Mouse (Mus musculus) 416B (cell line): Measurements from ENCODE around the gene Kbtbd13.
A peak's percentile ranks its signal among the peaks of the same experiment; 100 is the strongest.

Experiments
- DNase-seq: peaks from one replicate; pipeline ENCODE4 v3.0.0; 2011; ENCODE audit warnings: low read depth

Gene Kbtbd13

GRCm38 (mm10) chr9:65393606-65394005 lies 2.2 kb upstream of the Kbtbd13 start:
- DNase-seq = no peak

- peak; percentile 75 for DNase-seq
Observed at GRCm38 (mm10) chr9:65392638-65393364, 1.3 kb upstream of the Kbtbd13 start.

GRCm38 (mm10) chr9:65390752-65391612 lies 470 bp downstream of the Kbtbd13 start:
- DNase-seq = no peak

- DNase-seq = peak; percentile 18
Observed at GRCm38 (mm10) chr9:65386373-65387140, 4.9 kb downstream of the Kbtbd13 start.

- DNase-seq = no peak
Observed at GRCm38 (mm10) chr9:65384276-65384675, 7.2 kb downstream of the Kbtbd13 start.

GRCm38 (mm10) chr9:65382751-65383097 lies 8.7 kb downstream of the Kbtbd13 start:
- DNase-seq = no peak

GRCm38 (mm10) chr9:65382031-65382750 lies 9.3 kb downstream of the Kbtbd13 start:
- no peak for DNase-seq

GRCm38 (mm10) chr9:65381017-65381590 lies 10.3 kb downstream of the Kbtbd13 start:
- DNase-seq = no peak

- DNase-seq = no peak
Observed at GRCm38 (mm10) chr9:65375163-65375934, 16.1 kb downstream of the Kbtbd13 start.

GRCm38 (mm10) chr9:65374468-65375162 lies 16.8 kb downstream of the Kbtbd13 start:
- DNase-seq = no peak

- peak; percentile 57 for DNase-seq
Observed at GRCm38 (mm10) chr9:65372449-65372848, 19.0 kb downstream of the Kbtbd13 start.

- no peak for DNase-seq
Observed at GRCm38 (mm10) chr9:65371756-65372155, 19.7 kb downstream of the Kbtbd13 start.

- no peak for DNase-seq
Observed at GRCm38 (mm10) chr9:65365721-65366120, 25.7 kb downstream of the Kbtbd13 start.

GRCm38 (mm10) chr9:65363684-65364083 lies 27.8 kb downstream of the Kbtbd13 start:
- DNase-seq = no peak

GRCm38 (mm10) chr9:65360641-65361448 lies 30.6 kb downstream of the Kbtbd13 start, which contains the start of gene Ubap1l:
Gene Ubap1l (plus strand): TSS chr9:65361041.
- DNase-seq = no peak

GRCm38 (mm10) chr9:65358956-65359480 lies 32.4 kb downstream of the Kbtbd13 start:
- DNase-seq = no peak

- DNase-seq = no peak
Observed at GRCm38 (mm10) chr9:65356971-65357370, 34.5 kb downstream of the Kbtbd13 start.

- no peak for DNase-seq
Observed at GRCm38 (mm10) chr9:65356561-65356960, 34.9 kb downstream of the Kbtbd13 start.

- DNase-seq = peak; percentile 55
Observed at GRCm38 (mm10) chr9:65353251-65353650, 38.2 kb downstream of the Kbtbd13 start.
